Mouse (Mus musculus): Measurements from ENCODE around the gene Pdzd2.

GRCm38 (mm10) chr15:12638370-12639030, 101.2 kb downstream of the Pdzd2 start:
- TF ChIP-seq GATA1 (IDR thresholded peaks at IDR 0.05; ENCODE audit: low read length) (no peak), TAL1 (IDR thresholded peaks at IDR 0.05; ENCODE audit: low read length) (no peak)
